Mouse (Mus musculus) embryonic facial prominence, embryonic 13.5 days (tissue): ENCODE measurements around the gene Jarid2. TPM values are rescaled to one million over a fixed set of nuclear protein-coding genes. Genes with fewer than 3 reads are reported as not detected.
A peak's percentile ranks its signal among the peaks of the same experiment; 100 is the strongest.
"Not testable (repeated sequence)": the region's sequence is repeated elsewhere in the genome, so short reads cannot be mapped to it uniquely, and the experiment has no call there.

Experiments
- ATAC-seq: fragments of 200-750 bp; cut with Nextera tagmentation; 2 replicates; pipeline ENCODE4 v1.8.0; 2017; ENCODE audit warnings: low read depth; ENCODE audit not compliant: insufficient number of reproducible peaks, insufficient read depth, low FRiP score, low TSS enrichment
- H3K27ac ChIP-seq: fragments of 300-500 bp; sonication (generic); 2 replicates; pipeline ENCODE4 v1.5.1; 2015; ENCODE audit warnings: moderate library complexity, mild to moderate bottlenecking, inconsistent platforms
- H3K27me3 ChIP-seq: fragments of 300-500 bp; sonication (generic); 2 replicates; pipeline ENCODE4 v1.6.1; 2015; ENCODE audit warnings: mild to moderate bottlenecking, inconsistent platforms
- H3K36me3 ChIP-seq: fragments of 300-500 bp; sonication (generic); 2 replicates; pipeline ENCODE4 v1.6.1; 2015; ENCODE audit warnings: mild to moderate bottlenecking, inconsistent platforms
- H3K4me1 ChIP-seq: fragments of 300-500 bp; sonication (generic); 2 replicates; pipeline ENCODE4 v1.6.1; 2015; ENCODE audit warnings: inconsistent platforms
- H3K4me2 ChIP-seq: fragments of 300-500 bp; sonication (generic); 2 replicates; pipeline ENCODE4 v1.6.1; 2015; ENCODE audit warnings: moderate library complexity, mild to moderate bottlenecking, inconsistent platforms
- H3K4me3 ChIP-seq: fragments of 300-500 bp; sonication (generic); 2 replicates; pipeline ENCODE4 v1.5.1; 2015; ENCODE audit warnings: mild to moderate bottlenecking, inconsistent platforms
- H3K9ac ChIP-seq: fragments of 300-500 bp; sonication (generic); 2 replicates; pipeline ENCODE4 v1.6.1; 2015; ENCODE audit warnings: mild to moderate bottlenecking, inconsistent platforms
- H3K9me3 ChIP-seq: fragments of 300-500 bp; sonication (generic); 2 replicates; pipeline ENCODE4 v1.6.1; 2016; ENCODE audit warnings: inconsistent platforms
- WGBS: fragments of 180-500 bp; shearing (Covaris S2); methylation state at CpG from one replicate; pipeline ENCODE4 v1.1.7; 2015; ENCODE audit warnings: mixed read lengths; 5-methylcytosine and 5-hydroxymethylcytosine counted together
- polyA plus RNA-seq: library from polyadenylated mRNA; unstranded; fragments of >200 nt; fragmentation: Nextera tagmentation; extraction: Ambion mirVana; gene quantifications from 2 replicates; pipeline ENCODE4 v1.2.1, GENCODE M21; 2015

Jarid2 gene
- polyA plus RNA-seq, 1 experiment from 2014 or later = 34.6 TPM

- Histone ChIP-seq H3K9me3 (no peaks in the 10 kb centered on the region), H3K27me3 (no peaks in the 10 kb centered on the region), H3K4me2 (no peak overlapping the region), H3K9ac (no peak overlapping the region), H3K4me3 (no peak overlapping the region), H3K36me3 (no peaks in the 10 kb centered on the region), H3K4me1 (peaks cover 8% of the 10 kb centered on the region; the same call in 1 of the 2 replicates), H3K27ac (no peak overlapping the region)
- 71% methylated on average over 8 of the region's 8 CpGs for WGBS
- no peak for ATAC-seq
Observed at GRCm38 (mm10) chr13:44709747-44710480, 19.4 kb upstream of the Jarid2 start.

- ATAC-seq = no peak
- Histone ChIP-seq H3K9ac (no peak overlapping the region), H3K36me3 (no peaks in the 10 kb centered on the region), H3K4me2 (no peak overlapping the region), H3K27me3 (no peaks in the 10 kb centered on the region), H3K27ac (no peak overlapping the region), H3K9me3 (no peaks in the 10 kb centered on the region), H3K4me3 (no peak overlapping the region), H3K4me1 (peaks cover 12% of the 10 kb centered on the region; the same call in 1 of the 2 replicates)
- 46% methylated on average over 5 of the region's 5 CpGs for WGBS
Observed at GRCm38 (mm10) chr13:44711062-44711461, 18.2 kb upstream of the Jarid2 start.

DNA sequence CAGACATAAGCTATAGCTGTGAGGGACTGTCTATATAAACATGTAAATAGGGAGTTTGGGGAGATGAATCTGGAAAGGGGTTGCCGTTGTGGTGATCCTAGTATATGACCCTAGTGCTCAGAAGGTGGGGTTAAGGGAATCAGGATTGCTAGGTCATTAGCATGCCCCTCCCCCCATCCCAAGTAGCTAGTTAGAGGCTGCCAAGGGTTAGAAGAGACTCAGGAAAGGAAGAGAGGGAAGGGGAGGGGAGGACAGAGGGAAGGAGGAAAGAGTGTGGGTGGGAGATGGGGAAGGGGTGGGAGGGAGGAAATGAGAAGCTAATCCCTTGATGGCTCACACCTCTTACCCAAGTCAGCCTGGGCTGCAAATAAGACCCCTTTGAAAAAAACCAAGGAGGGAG lies 17.4 kb upstream of the Jarid2 start:
- 38% methylated on average over 1 of the region's 1 CpGs for WGBS
- H3K4me1 ChIP-seq = peaks cover 12% of the 10 kb centered on the region; the same call in 1 of the 2 replicates
- no peak for ATAC-seq

DNA sequence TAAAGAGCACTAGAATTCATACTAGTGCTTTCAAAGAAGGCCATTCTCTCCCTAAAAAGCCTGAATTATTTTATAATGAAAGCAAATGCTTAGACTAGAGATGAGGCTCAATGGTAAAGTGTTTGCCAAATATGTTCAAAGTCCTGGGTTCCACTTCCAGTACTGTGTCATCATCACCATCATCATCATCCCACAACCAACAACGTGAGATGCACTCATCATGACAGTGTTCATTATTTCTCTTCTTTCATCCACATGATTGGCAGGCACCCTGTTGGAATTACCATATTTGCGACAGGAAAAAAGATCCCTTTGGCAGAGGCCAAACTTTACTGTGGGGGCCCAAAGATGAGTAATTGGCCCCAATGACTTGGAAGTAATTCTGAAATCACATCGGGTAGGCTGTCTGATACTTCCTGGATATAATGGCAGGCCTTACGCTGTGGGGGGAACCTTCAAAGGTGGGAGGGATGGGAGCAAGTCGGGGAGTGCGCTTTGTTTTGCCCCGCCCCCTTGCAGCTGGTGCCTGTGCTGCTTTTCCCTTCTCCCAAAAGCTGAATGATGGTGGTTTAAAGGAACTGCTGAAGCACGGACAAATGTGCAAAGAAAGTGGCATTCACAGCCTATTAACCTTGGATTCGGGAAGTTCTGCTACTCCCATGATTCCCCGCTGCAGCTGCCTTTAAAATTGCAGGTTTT lies 13.9 kb upstream of the Jarid2 start:
- no peak overlapping the region for H3K9ac ChIP-seq
- peaks cover 12% of the 10 kb centered on the region; the same call in 1 of the 2 replicates for H3K4me1 ChIP-seq
- no peak overlapping the region for H3K27ac ChIP-seq
- ATAC-seq = no peak
- H3K27me3 ChIP-seq = no peaks in the 10 kb centered on the region
- WGBS = 41% methylated on average over 10 of the region's 10 CpGs
- no peaks in the 10 kb centered on the region for H3K9me3 ChIP-seq
- H3K4me2 ChIP-seq = no peak overlapping the region
- no peak overlapping the region for H3K4me3 ChIP-seq
- no peaks in the 10 kb centered on the region for H3K36me3 ChIP-seq

More for the DNA sequence above, 17.4 kb upstream of the Jarid2 start:
- no peak overlapping the region for H3K27ac ChIP-seq
- H3K27me3 ChIP-seq = no peaks in the 10 kb centered on the region
- no peak overlapping the region for H3K4me2 ChIP-seq
- H3K4me3 ChIP-seq = no peak overlapping the region
- no peaks in the 10 kb centered on the region for H3K9me3 ChIP-seq
- no peaks in the 10 kb centered on the region for H3K36me3 ChIP-seq
- H3K9ac ChIP-seq = no peak overlapping the region

GRCm38 (mm10) chr13:44717838-44718237 lies 11.4 kb upstream of the Jarid2 start:
- Histone ChIP-seq H3K4me1 (0 out of 2 replicates have a peak, but pooled peaks cover 4% of the 10 kb centered on the region), H3K9me3 (no peaks in the 10 kb centered on the region), H3K4me2 (no peak overlapping the region), H3K9ac (no peak overlapping the region), H3K27ac (no peak overlapping the region), H3K36me3 (no peaks in the 10 kb centered on the region), H3K4me3 (no peak overlapping the region), H3K27me3 (no peaks in the 10 kb centered on the region)
- WGBS = 90% methylated on average over 9 of the region's 9 CpGs
- ATAC-seq = no peak

GRCm38 (mm10) chr13:44718465-44718864 lies 10.8 kb upstream of the Jarid2 start:
- H3K27ac ChIP-seq, ATAC-seq, H3K27me3 ChIP-seq, H3K36me3 ChIP-seq, H3K9ac ChIP-seq, H3K4me3 ChIP-seq, H3K4me1 ChIP-seq, H3K4me2 ChIP-seq, H3K9me3 ChIP-seq: not testable (repeated sequence)
- WGBS = 94% methylated on average over 5 of the region's 5 CpGs

DNA sequence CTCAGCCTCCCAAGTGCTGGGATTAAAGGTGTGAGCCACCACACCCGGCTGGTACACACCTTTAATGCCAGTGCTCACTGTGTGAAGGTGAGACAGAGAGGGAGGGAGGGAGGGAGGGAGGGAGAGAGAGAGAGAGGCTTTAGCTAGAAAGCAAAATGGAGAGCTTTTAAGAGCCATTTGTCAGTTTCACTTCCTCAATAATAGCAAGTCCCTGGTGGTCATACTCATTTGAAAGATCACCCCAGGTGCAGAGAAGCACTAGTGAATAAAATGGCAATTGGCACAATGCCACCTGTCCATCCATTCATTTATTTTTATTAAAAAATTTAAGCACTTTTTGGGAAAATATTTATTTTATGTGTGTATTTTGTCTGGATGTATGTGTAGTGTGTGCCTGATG lies 9.2 kb upstream of the Jarid2 start:
- H3K9me3 ChIP-seq = no peaks in the 10 kb centered on the region
- no peak overlapping the region for H3K9ac ChIP-seq
- H3K27ac ChIP-seq = no peak overlapping the region
- no peak overlapping the region for H3K4me3 ChIP-seq
- H3K4me1 ChIP-seq = 0 out of 2 replicates have a peak, but pooled peaks cover 4% of the 10 kb centered on the region
- H3K27me3 ChIP-seq = no peaks in the 10 kb centered on the region
- no peak for ATAC-seq
- no peaks in the 10 kb centered on the region for H3K36me3 ChIP-seq
- 71% methylated on average over 1 of the region's 1 CpGs for WGBS
- H3K4me2 ChIP-seq = no peak overlapping the region

DNA sequence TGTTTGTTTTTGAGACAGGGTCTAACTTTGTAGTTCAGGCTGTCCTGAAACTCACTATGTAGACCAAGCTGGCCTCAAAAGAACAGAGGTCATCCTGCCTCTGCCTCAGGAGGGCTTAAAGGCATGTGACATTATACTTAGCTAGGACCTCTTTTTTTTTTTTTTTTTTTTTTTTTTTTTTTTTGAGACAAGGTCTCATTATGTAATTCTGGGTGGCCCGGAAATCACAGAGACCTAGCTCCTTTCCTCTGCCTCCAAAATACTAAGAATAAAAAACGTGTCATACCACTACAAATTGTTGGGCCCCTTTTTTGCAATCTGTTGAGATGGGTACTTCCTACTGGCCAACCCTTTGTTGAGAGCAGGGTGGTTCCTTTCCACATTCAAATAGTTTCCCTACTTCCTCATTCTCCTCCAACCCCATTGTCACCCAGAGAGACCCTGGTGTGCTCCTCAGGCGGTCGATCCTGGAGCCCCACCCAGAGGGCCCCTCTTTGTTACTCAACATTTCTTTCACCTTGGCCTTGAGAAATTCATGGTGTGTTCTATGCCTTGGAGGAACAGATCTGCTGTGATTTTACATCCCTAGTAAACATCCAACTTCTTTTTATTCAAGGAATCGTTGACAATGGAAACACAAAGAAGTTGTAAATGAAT lies 7.3 kb upstream of the Jarid2 start:
- no peak overlapping the region for H3K27ac ChIP-seq
- ATAC-seq = no peak
- 74% methylated on average over 5 of the region's 5 CpGs for WGBS

GRCm38 (mm10) chr13:44723522-44723921 lies 5.8 kb upstream of the Jarid2 start:
- not testable (repeated sequence) for H3K9ac ChIP-seq, H3K9me3 ChIP-seq, H3K27ac ChIP-seq, H3K4me3 ChIP-seq, H3K36me3 ChIP-seq, H3K4me2 ChIP-seq, H3K4me1 ChIP-seq, H3K27me3 ChIP-seq, ATAC-seq
- WGBS = 92% methylated on average over 9 of the region's 9 CpGs

More for the DNA sequence above, 7.3 kb upstream of the Jarid2 start:
- H3K9me3 ChIP-seq = no peaks in the 10 kb centered on the region
- no peaks in the 10 kb centered on the region for H3K36me3 ChIP-seq
- no peak overlapping the region for H3K4me2 ChIP-seq
- no peak overlapping the region for H3K9ac ChIP-seq
- no peak overlapping the region for H3K4me3 ChIP-seq
- no peaks in the 10 kb centered on the region for H3K4me1 ChIP-seq
- H3K27me3 ChIP-seq = no peaks in the 10 kb centered on the region

GRCm38 (mm10) chr13:44728145-44728880 lies 961 bp upstream of the Jarid2 start:
- ATAC-seq = no peak
- H3K9ac ChIP-seq = no peak overlapping the region
- H3K4me2 ChIP-seq = no peak overlapping the region
- no peak overlapping the region for H3K4me3 ChIP-seq
- peaks cover 11% of the 10 kb centered on the region for H3K4me1 ChIP-seq
- H3K36me3 ChIP-seq = no peaks in the 10 kb centered on the region
- no peaks in the 10 kb centered on the region for H3K27me3 ChIP-seq
- no peak overlapping the region for H3K27ac ChIP-seq
- no peaks in the 10 kb centered on the region for H3K9me3 ChIP-seq
- 41% methylated on average over 1 of the region's 1 CpGs for WGBS

DNA sequence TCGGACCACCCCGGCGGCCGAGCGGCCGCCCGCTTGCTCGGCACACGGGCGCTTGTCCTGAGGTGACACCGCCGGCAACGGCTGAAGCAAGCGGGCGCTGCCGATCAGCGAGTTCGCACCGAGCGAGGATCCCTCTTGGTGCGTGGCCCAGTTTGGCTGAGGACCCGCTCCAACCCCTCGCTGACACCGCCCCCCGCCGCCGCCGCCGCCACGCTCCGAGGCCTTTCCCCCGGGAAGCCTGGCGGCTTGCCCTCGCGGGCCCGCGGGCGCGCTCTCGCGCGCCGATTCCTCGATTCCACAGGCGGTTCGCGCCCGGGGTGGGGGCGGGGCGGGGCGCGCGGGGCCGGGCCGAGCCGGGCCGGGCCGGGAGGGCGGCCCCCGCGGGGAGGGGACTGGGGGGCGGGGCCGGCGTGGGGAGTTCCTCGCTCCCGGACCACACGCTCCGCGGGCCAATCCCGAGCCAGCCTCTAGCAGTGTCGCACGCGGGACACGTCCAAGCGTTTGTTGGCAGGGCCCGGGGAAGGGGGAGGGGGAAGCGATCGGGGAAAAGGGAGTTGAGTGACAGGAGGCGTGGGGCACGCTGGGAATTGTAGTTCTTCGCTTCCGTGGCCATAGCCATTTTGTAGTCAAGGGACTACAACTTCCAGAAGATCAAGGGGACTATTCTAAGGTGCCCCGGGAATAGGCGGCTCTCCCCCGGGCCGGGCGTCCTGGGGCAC lies 1.0 kb downstream of the Jarid2 start:
- peak overlapping the region; percentile 89 for H3K4me2 ChIP-seq
- H3K9ac ChIP-seq = peak overlapping the region; percentile 91
- ATAC-seq = peak; percentile 95
- peaks cover 25% of the 10 kb centered on the region for H3K4me1 ChIP-seq
- peak overlapping the region; percentile 77 for H3K4me3 ChIP-seq
- H3K36me3 ChIP-seq = no peaks in the 10 kb centered on the region
- peak overlapping the region; percentile 96 for H3K27ac ChIP-seq
- under 1% methylated on average over 63 of the region's 87 CpGs for WGBS
- no peaks in the 10 kb centered on the region for H3K9me3 ChIP-seq
- no peaks in the 10 kb centered on the region for H3K27me3 ChIP-seq
